Mouse (Mus musculus): ENCODE data around the gene Mcam.

GRCm38 (mm10) chr9:44113105-44113789 is 21.0 kb upstream of the Mcam start, which contains the start of the genes Gm49380 and Rnf26:
- TF ChIP-seq CTCF (IDR thresholded peaks at IDR 0.05; ENCODE audit: low read depth) (no peak), EP300 (IDR thresholded peaks at IDR 0.05; ENCODE audit: low read depth) (no peak; the same call in 1 of the 2 replicates)

Measured in liver, embryonic 14.5 days (tissue).